Mouse (Mus musculus) forebrain, embryonic 11.5 days (tissue): ENCODE results near the gene Slc46a3. TPM values are rescaled to one million over a fixed set of nuclear protein-coding genes. Genes with fewer than 3 reads are reported as not detected.
"Not testable (repeated sequence)": the region's sequence is repeated elsewhere in the genome, so short reads cannot be mapped to it uniquely, and the experiment has no call there.

Experiments used
- ATAC-seq: fragments of 200-750 bp; cut with Nextera tagmentation; replicated peaks from 2 replicates; pipeline ENCODE4 v1.8.0; 2017; ENCODE audit warnings: moderate TSS enrichment; ENCODE audit not compliant: low FRiP score
- DNase-seq: peaks from one replicate; pipeline ENCODE4 v3.0.0-alpha.2; 2017; ENCODE audit warnings: low spot score
- H3K27ac ChIP-seq: fragments of 300-500 bp; sonication (generic); 2 replicates; pipeline ENCODE4 v1.5.1; 2014; ENCODE audit warnings: low read depth, low read length
- H3K27me3 ChIP-seq: fragments of 300-500 bp; sonication (generic); 2 replicates; pipeline ENCODE4 v1.6.1; 2014; ENCODE audit warnings: mild to moderate bottlenecking, low read length, mixed read lengths; ENCODE audit not compliant: control insufficient read depth, insufficient read depth
- H3K36me3 ChIP-seq: fragments of 300-500 bp; sonication (generic); 2 replicates; pipeline ENCODE4 v1.6.1; 2014; ENCODE audit warnings: mild to moderate bottlenecking, low read length, moderate library complexity, mixed read lengths; ENCODE audit not compliant: control insufficient read depth, insufficient read depth
- H3K4me1 ChIP-seq: fragments of 300-500 bp; sonication (generic); replicated peaks from 2 replicates; pipeline ENCODE4 v1.6.1; 2014; ENCODE audit warnings: low read length, mixed read lengths; ENCODE audit not compliant: control insufficient read depth, insufficient read depth
- H3K4me2 ChIP-seq: fragments of 300-500 bp; sonication (generic); 2 replicates; pipeline ENCODE4 v1.6.1; 2014; ENCODE audit warnings: low read depth, mild to moderate bottlenecking, low read length, moderate library complexity, mixed read lengths; ENCODE audit not compliant: severe bottlenecking
- H3K4me3 ChIP-seq: fragments of 300-500 bp; sonication (generic); 2 replicates; pipeline ENCODE4 v1.5.1; 2014; ENCODE audit warnings: low read depth, low read length
- H3K9ac ChIP-seq: fragments of 300-500 bp; sonication (generic); 2 replicates; pipeline ENCODE4 v1.6.1; 2014; ENCODE audit warnings: low read length
- H3K9me3 ChIP-seq: fragments of 300-500 bp; sonication (generic); 2 replicates; pipeline ENCODE4 v1.6.1; 2016; ENCODE audit warnings: low read length, mixed read lengths; ENCODE audit not compliant: control insufficient read depth
- WGBS: fragments of 180-500 bp; shearing (Covaris S2); extraction: QIAGEN DNeasy Blood & Tissue Kit; methylation state at CpG from one replicate; pipeline ENCODE4 v1.1.7; 2014; 5-methylcytosine and 5-hydroxymethylcytosine counted together
- polyA plus RNA-seq: library from polyadenylated mRNA; unstranded; fragments of >200 nt; fragmentation: Nextera tagmentation; extraction: Ambion mirVana; gene quantifications from 2 replicates; pipeline ENCODE4 v1.2.1, GENCODE M21; 2014

Gene Slc46a3
- polyA plus RNA-seq, 1 experiment from 2014 or later, result 3.0 TPM

- Histone ChIP-seq H3K27ac (no peak overlapping the region), H3K4me3 (no peak overlapping the region), H3K9me3 (no peaks in the 10 kb centered on the region), H3K27me3 (peaks cover 4% of the 10 kb centered on the region; the same call in 1 of the 2 replicates), H3K9ac (no peak overlapping the region), H3K4me1 (no peaks in the 10 kb centered on the region), H3K36me3 (no peaks in the 10 kb centered on the region), H3K4me2 (no peak overlapping the region)
- no peak for ATAC-seq
- DNase-seq, result no peak
- WGBS, result 72% methylated on average over 4 of the region's 4 CpGs
Measured at GRCm38 (mm10) chr5:147898968-147899549, 4.4 kb upstream of the Slc46a3 start.

- Histone ChIP-seq H3K27ac (no peak overlapping the region), H3K4me1 (peaks cover 2% of the 10 kb centered on the region; the same call in 1 of the 2 replicates), H3K4me3 (no peak overlapping the region), H3K36me3 (no peaks in the 10 kb centered on the region), H3K27me3 (peaks cover 8% of the 10 kb centered on the region), H3K9ac (no peak overlapping the region), H3K4me2 (no peak overlapping the region), H3K9me3 (no peaks in the 10 kb centered on the region)
- no peak for ATAC-seq
- DNase-seq, result no peak
- 88% methylated on average over 2 of the region's 2 CpGs for WGBS
Measured at GRCm38 (mm10) chr5:147898254-147898653, 3.6 kb upstream of the Slc46a3 start.

- not testable (repeated sequence) for H3K27ac ChIP-seq, H3K36me3 ChIP-seq, H3K4me2 ChIP-seq, H3K9ac ChIP-seq, H3K9me3 ChIP-seq, H3K4me3 ChIP-seq, DNase-seq, ATAC-seq, H3K4me1 ChIP-seq
- peaks cover 13% of the 10 kb centered on the region for H3K27me3 ChIP-seq
- WGBS, result 87% methylated on average over 4 of the region's 4 CpGs
Measured at GRCm38 (mm10) chr5:147896501-147896900, 1.9 kb upstream of the Slc46a3 start.

GRCm38 (mm10) chr5:147895436-147896198, 1.0 kb upstream of the Slc46a3 start:
- no peak for ATAC-seq
- H3K4me3 ChIP-seq, result peak overlapping the region; percentile 58
- H3K9ac ChIP-seq, result no peak overlapping the region
- peak overlapping the region; percentile 91 for H3K4me2 ChIP-seq
- H3K27ac ChIP-seq, result no peak overlapping the region
- WGBS, result 26% methylated on average over 16 of the region's 16 CpGs
- H3K36me3 ChIP-seq, result no peaks in the 10 kb centered on the region
- H3K4me1 ChIP-seq, result peaks cover 2% of the 10 kb centered on the region; the same call in 1 of the 2 replicates
- H3K9me3 ChIP-seq, result no peaks in the 10 kb centered on the region
- H3K27me3 ChIP-seq, result peaks cover 13% of the 10 kb centered on the region
- no peak for DNase-seq

- peak; percentile 59 for ATAC-seq
- 2% methylated on average over 25 of the region's 25 CpGs for WGBS
Measured at GRCm38 (mm10) chr5:147893766-147894454, 705 bp downstream of the Slc46a3 start.

GRCm38 (mm10) chr5:147893143-147893542, 1.5 kb downstream of the Slc46a3 start:
- H3K36me3 ChIP-seq, result no peaks in the 10 kb centered on the region
- no peak overlapping the region for H3K4me2 ChIP-seq
- H3K9me3 ChIP-seq, result no peaks in the 10 kb centered on the region
- H3K4me1 ChIP-seq, result peaks cover 2% of the 10 kb centered on the region; the same call in 1 of the 2 replicates
- peaks cover 13% of the 10 kb centered on the region for H3K27me3 ChIP-seq
- no peak overlapping the region for H3K9ac ChIP-seq
- H3K4me3 ChIP-seq, result no peak overlapping the region
- 11% methylated on average over 9 of the region's 9 CpGs for WGBS
- H3K27ac ChIP-seq, result no peak overlapping the region
- DNase-seq (no peak), ATAC-seq (no peak)

More at GRCm38 (mm10) chr5:147893766-147894454, 705 bp downstream of the Slc46a3 start:
- peak overlapping the region; percentile 91 for H3K4me2 ChIP-seq
- H3K27ac ChIP-seq, result no peak overlapping the region
- no peaks in the 10 kb centered on the region for H3K36me3 ChIP-seq
- DNase-seq, result no peak
- H3K9ac ChIP-seq, result peak overlapping the region; percentile 57
- peaks cover 2% of the 10 kb centered on the region; the same call in 1 of the 2 replicates for H3K4me1 ChIP-seq
- peak overlapping the region; percentile 58 for H3K4me3 ChIP-seq
- no peaks in the 10 kb centered on the region for H3K9me3 ChIP-seq
- H3K27me3 ChIP-seq, result peaks cover 13% of the 10 kb centered on the region

- Histone ChIP-seq H3K4me3 (no peak overlapping the region), H3K4me1 (peaks cover 2% of the 10 kb centered on the region; the same call in 1 of the 2 replicates), H3K4me2 (no peak overlapping the region), H3K27me3 (peaks cover 13% of the 10 kb centered on the region), H3K9ac (no peak overlapping the region), H3K9me3 (no peaks in the 10 kb centered on the region), H3K36me3 (no peaks in the 10 kb centered on the region), H3K27ac (no peak overlapping the region)
- DNase-seq, result no peak
- no peak for ATAC-seq
- 31% methylated on average over 6 of the region's 6 CpGs for WGBS
Measured at GRCm38 (mm10) chr5:147892735-147893134, 1.9 kb downstream of the Slc46a3 start.

- Histone ChIP-seq H3K4me2 (no peak overlapping the region), H3K4me1 (peaks cover 2% of the 10 kb centered on the region; the same call in 1 of the 2 replicates), H3K9me3 (no peaks in the 10 kb centered on the region), H3K4me3 (no peak overlapping the region), H3K27ac (no peak overlapping the region), H3K36me3 (no peaks in the 10 kb centered on the region), H3K27me3 (peaks cover 7% of the 10 kb centered on the region), H3K9ac (no peak overlapping the region)
- DNase-seq (no peak), ATAC-seq (no peak)
- WGBS, result 86% methylated on average over 10 of the region's 12 CpGs
Measured at GRCm38 (mm10) chr5:147888313-147889297, 6.0 kb downstream of the Slc46a3 start.
